In the genomic region with DNA sequence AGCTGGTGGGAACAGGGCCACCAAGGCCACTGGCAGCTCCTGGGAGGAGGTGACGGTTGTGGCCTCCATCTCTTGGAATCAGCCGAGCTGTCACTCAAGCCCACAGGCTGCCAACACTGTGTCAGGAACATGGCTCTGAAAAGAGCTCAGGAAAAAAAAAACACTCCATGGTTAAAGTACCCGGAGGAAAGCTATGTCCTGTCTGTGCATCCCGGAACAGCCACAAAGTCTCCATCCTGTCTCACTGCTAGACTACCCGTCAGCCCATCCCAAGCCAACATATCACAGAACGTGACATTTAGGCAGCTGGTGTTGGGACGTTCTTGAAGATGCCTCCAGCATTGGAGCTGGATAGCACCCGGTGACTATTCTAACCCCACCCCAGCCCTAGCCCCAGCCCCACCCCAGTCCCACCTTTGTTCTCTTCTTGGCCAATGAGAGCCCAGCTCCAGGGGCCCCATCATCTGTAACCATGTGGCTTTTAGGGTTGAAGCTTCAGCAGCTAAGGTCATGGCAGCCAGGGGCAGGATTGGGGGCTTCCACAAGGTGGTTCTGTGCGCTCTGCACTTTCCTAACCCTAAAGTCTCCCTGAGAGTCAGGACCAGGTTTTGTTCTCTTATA, we compare ENCODE assay signal across 9 mouse cellular contexts. TPM values are rescaled to one million over a fixed set of nuclear protein-coding genes. Genes with fewer than 3 reads are reported as not detected.
DNase-seq lines count a peak whose midpoint lies in the region; ATAC-seq and TF ChIP-seq lines count a peak whose summit lies in the region.
"Had no signal": no experiment of that assay in that cellular context is flagged by ENCODE, and none has a peak within 500 bp of the region (broad histone marks: within the 10 kb centered on the region; RNA-seq: fewer than 3 reads in every experiment).

No protein-coding gene starts in this region.

- ATAC-seq in liver, embryonic 11.5 days (replicated peaks; ENCODE audit: low FRiP score), result 0 out of 2 replicates have a peak, but pooled peaks have one; percentile 27
- no peak for ATAC-seq in hindbrain, embryonic 12.5 days (ENCODE audit: low FRiP score)

- H3K4me2 ChIP-seq in liver, embryonic 11.5 days, result no peak overlapping the region
- H3K4me2 ChIP-seq in hindbrain, embryonic 12.5 days (replicated peaks), result no peak overlapping the region

- 0 out of 2 replicates have a peak, but pooled peaks cover 2% of the 10 kb centered on the region for H3K27me3 ChIP-seq in spleen, adult 2 months (ENCODE audit: control insufficient read depth, insufficient read depth, low read length)
- H3K27me3 ChIP-seq in liver, embryonic 11.5 days (replicated peaks; ENCODE audit: control insufficient read depth, insufficient read depth, low read length), result peaks cover 35% of the 10 kb centered on the region
- no peaks in the 10 kb centered on the region; the same call in 1 of the 2 replicates for H3K27me3 ChIP-seq in hindbrain, embryonic 12.5 days

- DNase-seq in spleen, adult 2 months (ENCODE audit: low read depth in 1 of 2, low spot score in 2 of 2), result peak; percentile 23 to 33
- DNase-seq in spleen, adult 12 weeks (ENCODE audit: low spot score), result no peak
- no peak for DNase-seq in liver, embryonic 11.5 days (ENCODE audit: low spot score)
- peak; percentile 79 for DNase-seq in thymus, postnatal 4 days
- DNase-seq in left cerebral cortex, adult 2 months (ENCODE audit: extremely low spot score in 1 of 2, low spot score in 2 of 2), result no peak
- no peak for DNase-seq in cerebellum, adult 9-11 months
- DNase-seq: cerebellum, adult 11-12 months had no signal

- intact Hi-C loops in left cerebral cortex, adult 2 months (cut with DNase I), result no loop called here

- no peak for TF ChIP-seq POLR2A in spleen, adult 2 months (IDR thresholded peaks at IDR 0.05; ENCODE audit: low read depth, low read length)

- no peaks in the 10 kb centered on the region for H3K9me3 ChIP-seq in liver, embryonic 11.5 days (ENCODE audit: control insufficient read depth, low read length)
- H3K9me3 ChIP-seq in hindbrain, embryonic 12.5 days (replicated peaks), result no peaks in the 10 kb centered on the region

- H3K36me3 ChIP-seq in spleen, adult 2 months (ENCODE audit: control insufficient read depth, insufficient read depth, low read length), result no peaks in the 10 kb centered on the region
- no peaks in the 10 kb centered on the region for H3K36me3 ChIP-seq in liver, embryonic 11.5 days (ENCODE audit: control insufficient read depth, insufficient read depth, low read length)
- H3K36me3 ChIP-seq in hindbrain, embryonic 12.5 days, result no peaks in the 10 kb centered on the region; the same call in 1 of the 2 replicates

- TF ChIP-seq CTCF in spleen, adult 2 months (IDR thresholded peaks at IDR 0.05; ENCODE audit: extremely low read depth, insufficient read depth, insufficient read length, insufficient replicate concordance), result no peak
- TF ChIP-seq CTCF in left cerebral cortex, adult 2 months (IDR thresholded peaks at IDR 0.05), result no peak

- H3K4me3 ChIP-seq in spleen, adult 2 months (ENCODE audit: extremely low read depth, insufficient read depth, insufficient read length), result no peak overlapping the region
- H3K4me3 ChIP-seq in brown adipose tissue, adult 24 weeks (ENCODE audit: insufficient read depth, low read depth, low read length), result peak overlapping the region; percentile 48
- no peak overlapping the region for H3K4me3 ChIP-seq in liver, embryonic 11.5 days (ENCODE audit: low read depth, low read length)
- H3K4me3 ChIP-seq in left cerebral cortex, adult 2 months, result no peak overlapping the region
- no peak overlapping the region for H3K4me3 ChIP-seq in hindbrain, embryonic 12.5 days

- WGBS in spleen, adult 2 months, result 47% methylated on average over 9 of the region's 9 CpGs
- 51% methylated on average over 9 of the region's 9 CpGs for WGBS in liver, embryonic 11.5 days
- WGBS in hindbrain, embryonic 12.5 days, result 74% methylated on average over 9 of the region's 9 CpGs

- H3K4me1 ChIP-seq in spleen, adult 2 months (ENCODE audit: control insufficient read depth, insufficient read depth, insufficient read length), result peaks cover 9% of the 10 kb centered on the region; the same call in 1 of the 2 replicates
- peaks cover 9% of the 10 kb centered on the region for H3K4me1 ChIP-seq in brown adipose tissue, adult 24 weeks (ENCODE audit: control insufficient read depth, insufficient read depth, insufficient read length, low read length)
- peaks cover 42% of the 10 kb centered on the region for H3K4me1 ChIP-seq in liver, embryonic 11.5 days (replicated peaks; ENCODE audit: control insufficient read depth, insufficient read depth, low read length)
- peaks cover 43% of the 10 kb centered on the region for H3K4me1 ChIP-seq in hindbrain, embryonic 12.5 days

- H3K9ac ChIP-seq in liver, embryonic 11.5 days (ENCODE audit: low read depth, low read length), result no peak overlapping the region
- H3K9ac ChIP-seq in hindbrain, embryonic 12.5 days, result no peak overlapping the region

- no peak overlapping the region for H3K27ac ChIP-seq in spleen, adult 2 months (ENCODE audit: insufficient read depth, low read length)
- peak overlapping the region; percentile 99 for H3K27ac ChIP-seq in brown adipose tissue, adult 24 weeks (replicated peaks; ENCODE audit: low read depth, low read length)
- H3K27ac ChIP-seq in liver, embryonic 11.5 days (ENCODE audit: low read depth, low read length), result no peak overlapping the region
- H3K27ac ChIP-seq in left cerebral cortex, adult 2 months, result no peak overlapping the region
- no peak overlapping the region for H3K27ac ChIP-seq in hindbrain, embryonic 12.5 days

RNA-seq across cellular contexts. Expression of gene Cdc42ep4, which starts 51.8 kb away (rescaled TPM):
- polyA plus RNA-seq in spleen, adult 2 months (2012; rRNA removed), result 20.2 and 20.9 TPM in 2 replicates
- 8.7 and 16.3 TPM in 2 replicates for polyA plus RNA-seq in brown adipose tissue, adult 24 weeks (2012; ENCODE audit: insufficient read depth, insufficient read length, missing spikeins)
- polyA plus RNA-seq in liver, embryonic 11.5 days (2014; fragmentation: Nextera tagmentation; extraction: Ambion mirVana), result 26.0 and 29.5 TPM in 2 replicates
- 10 to 100 TPM; 25.6 to 28.8 TPM for total RNA-seq in left cerebral cortex, adult 2 months (2021)
- 98.7 and 106 TPM in 2 replicates for polyA plus RNA-seq in hindbrain, embryonic 12.5 days (2016; fragmentation: Nextera tagmentation; extraction: Ambion mirVana)

Comparison
In these comparisons a context has a peak if more than half of its experiments do, and no peak if none do; other contexts are left out.
1. DNase-seq: peak in spleen, adult 2 months (2 of 2) and thymus, postnatal 4 days (single experiment); none in spleen, adult 12 weeks (single experiment), liver, embryonic 11.5 days (single experiment), left cerebral cortex, adult 2 months (0 of 2) and cerebellum, adult 9-11 months (single experiment).